Mouse (Mus musculus): ENCODE data around the gene Ubr2.

DNA sequence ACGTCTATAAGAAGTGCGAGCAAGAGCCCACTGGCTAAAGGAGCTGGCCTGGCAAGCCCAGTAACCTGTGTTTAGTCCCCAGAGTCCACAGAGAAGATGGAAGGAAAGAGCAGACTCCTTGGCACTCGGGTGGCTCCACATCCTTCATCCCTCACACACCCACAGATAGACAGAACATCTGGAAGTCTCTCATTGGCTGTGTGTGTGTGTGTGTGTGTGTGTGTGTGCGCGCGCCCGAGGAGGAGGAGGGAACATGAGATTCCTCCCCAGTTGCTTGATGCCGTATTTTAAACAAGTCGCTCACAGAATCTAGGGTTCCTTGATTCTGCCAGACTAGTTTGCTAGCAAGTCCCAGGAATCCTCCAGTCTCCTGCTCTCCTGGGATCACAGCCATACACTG is 3.6 kb downstream of the Ubr2 start:
- TF ChIP-seq CTCF (IDR thresholded peaks at IDR 0.05; ENCODE audit: low read depth, low read length) (no peak), EP300 (IDR thresholded peaks at IDR 0.05; ENCODE audit: insufficient read depth, low read depth, low read length) (no peak)
